Mouse (Mus musculus) kidney, embryonic 16.5 days (tissue): ENCODE results near the gene Bcor. TPM values are rescaled to one million over a fixed set of nuclear protein-coding genes. Genes with fewer than 3 reads are reported as not detected.

Experiments used
- ATAC-seq: fragments of 200-750 bp; cut with Nextera tagmentation; 2 replicates; pipeline ENCODE4 v1.8.0; 2017; ENCODE audit warnings: moderate TSS enrichment; ENCODE audit not compliant: low FRiP score, low TSS enrichment
- H3K27ac ChIP-seq: fragments of 300-500 bp; sonication (generic); 2 replicates; pipeline ENCODE4 v1.5.1; 2014; ENCODE audit warnings: low read length
- H3K27me3 ChIP-seq: fragments of 300-500 bp; sonication (generic); 2 replicates; pipeline ENCODE4 v1.6.1; 2014; ENCODE audit warnings: low read length, control low read depth, mixed read lengths; ENCODE audit not compliant: insufficient read depth
- H3K36me3 ChIP-seq: fragments of 300-500 bp; sonication (generic); 2 replicates; pipeline ENCODE4 v1.6.1; 2014; ENCODE audit warnings: low read length, control low read depth, mixed read lengths; ENCODE audit not compliant: insufficient read depth
- H3K4me1 ChIP-seq: fragments of 300-500 bp; sonication (generic); 2 replicates; pipeline ENCODE4 v1.6.1; 2014; ENCODE audit warnings: low read length, control low read depth, mixed read lengths; ENCODE audit not compliant: insufficient read depth
- H3K4me2 ChIP-seq: fragments of 300-500 bp; sonication (generic); replicated peaks from 2 replicates; pipeline ENCODE4 v1.6.1; 2014; ENCODE audit warnings: low read depth, low read length
- H3K4me3 ChIP-seq: fragments of 300-500 bp; sonication (generic); 2 replicates; pipeline ENCODE4 v1.5.1; 2014; ENCODE audit warnings: mild to moderate bottlenecking, low read length
- H3K9ac ChIP-seq: fragments of 300-500 bp; sonication (generic); replicated peaks from 2 replicates; pipeline ENCODE4 v1.6.1; 2014; ENCODE audit warnings: low read length
- H3K9me3 ChIP-seq: fragments of 300-500 bp; sonication (generic); 2 replicates; pipeline ENCODE4 v1.6.1; 2016; ENCODE audit warnings: low read length, control low read depth
- WGBS: fragments of 180-500 bp; shearing (Covaris S2); extraction: QIAGEN DNeasy Blood & Tissue Kit; methylation state at CpG from one replicate; pipeline ENCODE4 v1.1.7; 2014; 5-methylcytosine and 5-hydroxymethylcytosine counted together
- polyA plus RNA-seq: library from polyadenylated mRNA; unstranded; fragments of >200 nt; fragmentation: Nextera tagmentation; extraction: Ambion mirVana; gene quantifications from 2 replicates; pipeline ENCODE4 v1.2.1, GENCODE M21; 2015

Gene Bcor
- 16.7 and 19.9 TPM in 2 replicates for polyA plus RNA-seq

DNA sequence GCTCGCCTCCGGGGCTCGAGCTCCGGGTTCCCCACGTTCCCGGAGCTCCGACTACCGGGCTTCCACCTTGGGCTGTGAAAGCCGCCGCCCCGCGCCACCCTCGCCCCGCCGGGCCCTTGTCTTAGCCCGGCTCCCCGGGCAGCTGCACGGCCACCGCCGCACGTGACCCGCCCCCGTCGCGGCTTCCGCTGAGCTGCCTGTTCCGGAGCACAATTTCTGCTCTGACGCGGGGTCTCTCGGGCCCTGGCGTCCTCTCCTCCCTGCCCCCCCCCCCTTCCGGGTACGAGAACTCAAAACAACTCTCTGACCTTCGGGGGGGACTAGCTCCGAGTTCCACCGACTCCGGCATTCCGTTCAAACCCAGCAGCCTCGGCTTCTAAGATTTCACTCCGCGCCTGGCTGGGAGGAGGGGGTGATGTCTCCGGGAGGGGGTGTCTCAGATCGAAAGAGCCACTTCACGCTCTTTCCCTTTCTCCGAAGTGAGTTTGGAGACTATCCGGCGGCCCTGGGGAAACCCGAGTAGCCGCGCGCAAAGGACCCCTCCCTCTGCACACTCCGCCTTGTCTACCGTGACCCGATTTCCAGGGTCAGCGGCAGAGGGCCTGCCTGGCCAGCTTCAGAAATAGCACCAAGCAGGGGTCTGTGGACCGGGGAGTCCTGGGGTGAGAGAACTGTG, at the start of gene Bcor:
TSS of gene Bcor (minus strand) at position 375 of the 676 bp plus-strand sequence.
- H3K4me3 ChIP-seq = peak within 1 kb of the TSS; percentile 53
- ATAC-seq = peak; percentile 60
- H3K27ac ChIP-seq = peak within 1 kb of the TSS; percentile 93
- H3K27me3 ChIP-seq = peaks cover 53% of the 10 kb centered on the region
- no peaks in the 10 kb centered on the region for H3K9me3 ChIP-seq
- peaks cover 36% of the 10 kb centered on the region for H3K4me1 ChIP-seq
- H3K9ac ChIP-seq = peak within 1 kb of the TSS; percentile 77
- H3K4me2 ChIP-seq = peak within 1 kb of the TSS; percentile 68
- 4% methylated on average over 54 of the region's 56 CpGs for WGBS
- no peaks in the 10 kb centered on the region for H3K36me3 ChIP-seq

GRCm38 (mm10) chrX:12202951-12203350, 42.8 kb upstream of the Bcor start:
- Histone ChIP-seq H3K27ac (no peak overlapping the region), H3K4me1 (no peaks in the 10 kb centered on the region), H3K4me2 (no peak overlapping the region), H3K9ac (no peak overlapping the region), H3K36me3 (no peaks in the 10 kb centered on the region), H3K4me3 (no peak overlapping the region), H3K9me3 (no peaks in the 10 kb centered on the region), H3K27me3 (no peaks in the 10 kb centered on the region; the same call in 1 of the 2 replicates)
- no peak for ATAC-seq
- 87% methylated on average over 3 of the region's 3 CpGs for WGBS

GRCm38 (mm10) chrX:12201111-12201510, 41.0 kb upstream of the Bcor start:
- Histone ChIP-seq H3K9ac (no peak overlapping the region), H3K4me3 (no peak overlapping the region), H3K27ac (no peak overlapping the region), H3K4me2 (no peak overlapping the region), H3K36me3 (no peaks in the 10 kb centered on the region), H3K4me1 (no peaks in the 10 kb centered on the region), H3K27me3 (no peaks in the 10 kb centered on the region; the same call in 1 of the 2 replicates), H3K9me3 (no peaks in the 10 kb centered on the region)
- 95% methylated on average over 3 of the region's 3 CpGs for WGBS
- no peak for ATAC-seq

GRCm38 (mm10) chrX:12195234-12195919, 35.2 kb upstream of the Bcor start:
- no peaks in the 10 kb centered on the region for H3K36me3 ChIP-seq
- H3K9me3 ChIP-seq = no peaks in the 10 kb centered on the region
- no peak overlapping the region for H3K9ac ChIP-seq
- H3K4me1 ChIP-seq = no peaks in the 10 kb centered on the region
- no peak for ATAC-seq
- H3K27me3 ChIP-seq = no peaks in the 10 kb centered on the region; the same call in none of the 2 replicates
- 69% methylated on average over 11 of the region's 11 CpGs for WGBS
- no peak overlapping the region for H3K4me3 ChIP-seq
- H3K27ac ChIP-seq = no peak overlapping the region
- H3K4me2 ChIP-seq = no peak overlapping the region

DNA sequence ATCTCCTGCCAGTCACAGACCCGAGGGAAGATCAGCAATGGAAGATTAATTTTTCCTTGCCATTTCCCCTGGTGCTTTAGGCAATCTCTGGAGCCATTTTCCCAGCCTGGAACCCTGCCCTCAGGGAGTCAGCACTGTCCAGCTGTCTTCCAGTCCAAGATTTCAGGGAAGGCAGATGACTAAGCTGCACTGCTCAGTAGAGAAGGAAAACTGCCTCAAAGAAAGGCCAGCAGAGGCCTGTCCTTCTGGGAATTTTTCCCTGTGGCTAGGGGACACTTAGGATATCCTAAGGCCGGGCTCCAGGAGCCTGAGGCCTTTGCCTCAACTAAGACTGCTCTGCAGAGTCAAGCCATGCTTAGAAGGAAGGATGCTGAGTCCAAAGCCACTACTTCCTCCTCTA, 32.2 kb upstream of the Bcor start:
- Histone ChIP-seq H3K4me1 (no peaks in the 10 kb centered on the region), H3K4me2 (no peak overlapping the region), H3K36me3 (no peaks in the 10 kb centered on the region), H3K27me3 (no peaks in the 10 kb centered on the region; the same call in 1 of the 2 replicates), H3K9ac (no peak overlapping the region), H3K27ac (no peak overlapping the region), H3K4me3 (no peak overlapping the region), H3K9me3 (no peaks in the 10 kb centered on the region)
- WGBS = 75% methylated on average over 2 of the region's 2 CpGs
- ATAC-seq = no peak

GRCm38 (mm10) chrX:12189511-12189910, 29.4 kb upstream of the Bcor start:
- Histone ChIP-seq H3K9ac (no peak overlapping the region), H3K27me3 (no peaks in the 10 kb centered on the region; the same call in 1 of the 2 replicates), H3K9me3 (0 out of 2 replicates have a peak, but pooled peaks cover 4% of the 10 kb centered on the region), H3K27ac (no peak overlapping the region), H3K4me1 (no peaks in the 10 kb centered on the region), H3K4me2 (no peak overlapping the region), H3K36me3 (no peaks in the 10 kb centered on the region), H3K4me3 (no peak overlapping the region)
- no peak for ATAC-seq
- 77% methylated on average over 4 of the region's 4 CpGs for WGBS

DNA sequence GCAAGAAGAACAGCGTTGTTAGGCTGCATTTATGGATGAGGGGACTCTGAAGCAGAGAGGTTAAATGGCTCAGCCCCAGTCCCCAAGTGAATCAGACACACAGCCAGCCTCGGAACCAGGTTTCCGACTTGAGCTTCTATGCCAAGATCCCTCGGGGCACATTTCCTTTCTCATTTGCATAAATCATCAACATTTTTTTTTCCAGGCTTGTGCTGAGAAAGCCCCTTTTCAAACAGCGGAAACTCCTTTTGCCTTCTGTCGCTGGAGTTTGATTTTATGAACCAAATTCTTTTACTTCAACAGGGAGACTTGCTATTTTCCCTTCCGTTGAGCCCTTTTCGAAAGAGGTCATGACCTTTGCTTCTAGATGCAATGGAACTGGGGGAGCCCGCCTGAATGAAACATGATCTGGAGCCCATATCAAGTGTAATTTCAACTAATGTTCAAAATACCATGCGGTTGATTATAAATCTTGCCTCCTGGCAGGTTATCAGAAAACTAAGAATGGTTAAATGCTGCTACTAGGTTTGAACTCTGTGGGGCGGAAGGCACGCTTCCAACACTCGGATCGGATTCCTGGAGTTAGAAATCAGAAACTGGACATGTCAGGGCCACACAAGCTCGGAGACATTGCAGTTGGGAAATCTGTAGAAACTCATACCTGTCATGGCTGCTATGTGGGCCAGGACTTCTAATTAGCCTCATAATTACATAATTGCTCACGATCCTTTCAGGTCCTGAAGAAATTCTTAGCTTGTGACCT, 15.2 kb upstream of the Bcor start:
- H3K27me3 ChIP-seq = peaks cover 4% of the 10 kb centered on the region; the same call in 1 of the 2 replicates
- H3K4me3 ChIP-seq = no peak overlapping the region
- WGBS = 34% methylated on average over 16 of the region's 16 CpGs
- peak overlapping the region; percentile 58; the same call in 1 of the 2 replicates for H3K27ac ChIP-seq
- H3K4me2 ChIP-seq = no peak overlapping the region; the same call in 1 of the 2 replicates
- H3K36me3 ChIP-seq = no peaks in the 10 kb centered on the region
- H3K9me3 ChIP-seq = no peaks in the 10 kb centered on the region
- no peak for ATAC-seq
- no peak overlapping the region for H3K9ac ChIP-seq
- H3K4me1 ChIP-seq = peaks cover 7% of the 10 kb centered on the region; the same call in 1 of the 2 replicates

DNA sequence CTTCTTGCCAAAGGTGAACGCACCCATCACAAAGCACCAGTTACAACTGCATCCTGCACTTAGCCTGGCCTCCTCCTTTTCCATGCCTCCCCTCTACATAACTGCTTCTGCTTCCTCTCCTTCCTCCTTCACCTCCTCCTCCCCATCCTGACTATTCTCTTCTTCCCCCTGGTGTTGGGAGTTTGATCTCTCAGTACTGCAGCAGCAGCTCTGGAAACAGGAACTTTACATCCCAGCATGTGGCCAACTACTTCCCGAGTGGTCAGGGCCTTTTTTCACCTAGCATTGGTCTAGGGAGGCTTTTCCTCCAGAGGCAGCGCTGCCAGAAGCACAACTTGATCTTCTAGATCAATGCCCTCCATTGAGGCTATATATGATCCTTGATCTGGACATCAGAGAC, 10.0 kb upstream of the Bcor start:
- Histone ChIP-seq H3K9me3 (no peaks in the 10 kb centered on the region), H3K27ac (no peak overlapping the region), H3K36me3 (no peaks in the 10 kb centered on the region), H3K4me3 (no peak overlapping the region), H3K9ac (no peak overlapping the region), H3K4me1 (no peaks in the 10 kb centered on the region), H3K4me2 (no peak overlapping the region), H3K27me3 (peaks cover 4% of the 10 kb centered on the region; the same call in 1 of the 2 replicates)
- 32% methylated on average over 3 of the region's 3 CpGs for WGBS
- ATAC-seq = no peak

DNA sequence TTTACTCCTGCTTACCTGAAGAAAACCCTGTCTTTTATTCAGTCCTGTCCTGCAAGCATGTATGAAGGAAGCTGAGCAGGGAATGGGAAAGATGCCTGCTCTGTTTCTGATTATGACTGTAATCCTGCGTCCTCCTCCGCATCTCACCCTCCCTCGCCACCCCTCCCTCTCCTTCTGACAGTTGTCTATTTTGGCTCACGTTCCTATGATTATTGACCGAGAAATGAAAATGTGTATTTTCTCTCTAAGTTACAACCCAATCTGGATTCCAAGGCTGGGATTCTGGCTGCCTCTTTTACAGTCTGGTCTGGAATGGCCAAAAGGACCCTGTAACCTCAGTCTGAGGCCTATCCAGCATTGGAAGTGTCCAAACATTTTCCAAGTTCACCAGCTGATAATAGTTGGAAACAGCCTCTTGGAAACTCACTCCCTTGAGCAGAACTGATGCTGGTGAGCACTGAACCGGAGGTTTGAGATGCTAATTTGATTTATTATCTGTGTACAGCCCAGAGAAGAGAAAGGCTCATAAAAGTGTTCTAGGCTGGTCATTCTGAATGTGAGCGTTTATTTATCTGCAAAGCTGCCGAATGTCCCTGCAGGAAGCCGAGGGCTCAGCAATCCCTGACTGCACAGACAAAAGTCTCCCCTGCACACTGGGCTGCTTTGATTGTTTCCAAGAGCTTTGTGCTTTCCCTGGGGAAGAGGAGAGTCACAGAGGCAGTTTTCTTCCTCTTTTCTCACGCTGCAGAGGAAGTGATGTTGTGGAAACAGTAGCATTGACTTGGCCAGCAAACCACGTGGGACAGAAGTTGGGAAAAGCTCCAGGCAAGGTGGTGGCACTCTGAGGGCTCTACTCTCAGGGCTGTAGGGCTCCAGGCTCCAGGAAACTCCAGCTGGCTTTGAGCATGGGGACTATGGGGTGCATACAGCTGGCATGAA, 4.7 kb upstream of the Bcor start:
- Histone ChIP-seq H3K36me3 (no peaks in the 10 kb centered on the region), H3K4me3 (no peak overlapping the region), H3K27ac (peak overlapping the region; percentile 85), H3K4me2 (no peak overlapping the region), H3K9me3 (no peaks in the 10 kb centered on the region), H3K9ac (no peak overlapping the region), H3K4me1 (peaks cover 5% of the 10 kb centered on the region; the same call in 1 of the 2 replicates), H3K27me3 (peaks cover 7% of the 10 kb centered on the region; the same call in 1 of the 2 replicates)
- ATAC-seq = peak; percentile 47
- 35% methylated on average over 11 of the region's 11 CpGs for WGBS
